Mouse (Mus musculus): Measurements from ENCODE around the gene Olfr1350.
"Not testable (repeated sequence)": the region's sequence is repeated elsewhere in the genome, so short reads cannot be mapped to it uniquely, and the experiment has no call there.

Gene Olfr1350

DNA sequence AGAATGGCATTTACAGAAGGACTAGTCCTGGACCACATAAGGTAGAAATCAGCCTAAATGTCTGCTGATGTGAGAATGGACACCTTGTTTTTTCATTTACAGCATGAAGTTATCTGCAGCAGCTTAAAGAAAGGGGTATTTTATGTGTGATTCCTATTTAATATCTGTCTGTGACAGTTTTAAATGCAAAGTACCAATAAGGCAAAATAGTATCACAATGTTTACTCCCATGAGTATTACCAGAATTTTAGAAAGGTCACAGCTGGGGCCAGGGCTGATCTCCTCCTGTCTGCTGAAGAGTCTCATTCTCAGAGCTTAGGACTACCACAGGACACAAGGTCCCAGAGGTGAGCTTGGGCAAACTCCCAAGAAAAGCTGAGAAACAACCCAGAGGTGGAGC, at the start of gene Olfr1350:
TSS of gene Olfr1350 (plus strand) at position 301 of the 400 bp plus-strand sequence.
- no peak for DNase-seq

DNA sequence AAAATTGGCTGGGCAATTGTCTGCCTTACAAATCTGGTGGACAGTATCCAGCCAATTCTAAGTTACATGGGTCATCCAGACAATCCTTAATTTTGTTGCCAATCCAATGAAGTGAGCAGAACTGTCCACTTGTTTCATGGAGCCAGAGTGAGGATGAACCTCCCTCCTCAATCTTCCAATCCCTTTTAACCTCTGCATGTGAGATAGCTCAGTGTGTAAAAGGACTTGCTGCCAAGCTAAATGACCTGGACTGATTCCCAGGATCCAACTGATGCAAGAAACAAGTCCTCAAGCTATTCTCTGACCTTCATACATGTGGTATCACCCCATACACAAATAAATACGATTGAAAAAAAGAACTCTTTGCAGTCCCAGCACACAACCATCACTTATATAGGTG, 43.0 kb upstream of the Olfr1350 start:
- DNase-seq: no peak

DNA sequence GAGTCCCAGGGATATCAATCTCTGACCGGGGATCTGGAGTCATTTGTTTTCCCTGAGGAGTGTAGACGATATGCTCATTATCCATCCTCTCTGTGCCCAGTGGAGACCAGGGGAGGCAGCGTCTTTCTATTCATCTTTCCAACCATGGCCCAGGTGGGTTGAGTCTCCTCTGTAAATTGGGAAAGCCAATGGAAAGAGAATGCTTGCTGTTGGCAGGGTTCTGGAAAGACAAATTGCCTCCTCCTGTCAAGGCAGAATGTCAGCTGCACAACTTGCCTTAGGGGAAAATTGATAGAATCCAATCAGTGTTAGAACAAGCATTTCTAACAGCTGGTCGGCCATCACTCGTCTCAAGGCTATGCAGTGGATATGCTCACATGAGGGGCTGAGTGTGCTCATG, 41.8 kb upstream of the Olfr1350 start, which contains the start of gene Olfr1349:
TSS of gene Olfr1349 (minus strand) at position 101 of the 400 bp plus-strand sequence.
- no peak for DNase-seq

DNA sequence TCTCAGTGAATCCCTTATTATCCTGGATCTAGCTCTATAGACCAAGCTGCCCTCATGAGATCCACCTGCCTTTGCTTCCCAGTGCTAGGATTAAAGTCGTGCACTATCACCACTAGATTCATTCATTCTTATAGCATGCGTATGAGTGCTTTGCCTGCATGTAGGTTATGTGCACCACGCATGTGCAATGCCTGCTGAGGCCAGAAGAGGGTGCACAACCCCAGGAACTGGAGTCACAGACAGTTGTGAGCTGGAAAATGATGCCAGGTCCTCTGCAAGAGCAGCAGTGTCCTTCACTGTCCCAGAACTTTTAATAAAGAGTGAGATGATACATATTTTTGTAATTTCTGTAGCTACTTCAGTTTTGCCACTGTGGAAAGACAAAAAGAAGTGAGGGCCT, 39.6 kb upstream of the Olfr1350 start:
- DNase-seq: no peak

DNA sequence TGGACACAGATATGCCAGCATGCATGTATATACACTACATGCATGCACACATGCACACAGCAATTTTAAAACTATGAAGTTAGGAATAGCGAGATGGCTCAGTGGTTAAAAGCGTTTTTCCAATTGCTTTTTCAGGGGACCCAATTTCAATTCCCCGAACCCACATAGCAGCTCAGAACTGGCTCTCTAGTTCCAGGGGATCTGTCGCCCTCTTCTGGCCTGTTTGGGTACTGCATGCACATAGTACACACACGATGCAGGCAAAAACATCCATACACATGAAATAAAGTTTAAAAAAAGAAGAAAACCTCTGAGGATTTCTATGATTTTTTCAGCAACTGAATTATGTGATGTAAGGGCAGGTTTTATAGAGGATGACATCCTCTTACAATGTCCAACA, 38.5 kb upstream of the Olfr1350 start:
- no peak for DNase-seq

DNA sequence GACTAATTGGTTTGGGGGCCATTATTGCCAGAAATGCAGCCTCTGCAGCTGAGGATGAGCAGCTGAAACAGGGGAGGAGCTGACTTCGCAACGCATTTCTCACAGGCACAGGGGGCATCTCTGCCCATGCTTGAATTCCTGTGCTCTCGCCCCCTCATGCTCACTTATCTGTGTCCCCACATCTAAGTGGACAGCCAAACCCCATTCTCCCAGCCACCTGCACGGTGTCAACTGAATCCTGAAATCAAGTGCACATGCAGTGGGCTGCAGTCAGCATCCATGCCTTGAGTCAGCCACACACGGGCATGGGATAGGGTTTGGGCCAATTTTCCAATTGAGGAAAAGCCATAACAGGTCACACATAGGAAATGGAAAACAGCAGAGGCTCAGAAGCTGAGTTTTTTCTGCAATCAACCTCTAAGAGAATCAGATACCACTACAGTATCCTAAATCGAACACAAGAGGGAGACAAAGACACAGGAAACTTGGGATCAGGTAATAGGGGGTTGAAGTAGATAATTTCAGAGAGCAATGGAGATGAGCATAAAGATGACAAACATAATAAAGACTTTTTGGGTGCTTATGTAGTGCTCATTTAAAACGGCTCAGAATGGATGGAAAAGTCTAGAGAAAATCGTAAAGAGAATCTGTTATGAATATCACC, 21.6 kb downstream of the Olfr1350 start:
- no peak for DNase-seq

DNA sequence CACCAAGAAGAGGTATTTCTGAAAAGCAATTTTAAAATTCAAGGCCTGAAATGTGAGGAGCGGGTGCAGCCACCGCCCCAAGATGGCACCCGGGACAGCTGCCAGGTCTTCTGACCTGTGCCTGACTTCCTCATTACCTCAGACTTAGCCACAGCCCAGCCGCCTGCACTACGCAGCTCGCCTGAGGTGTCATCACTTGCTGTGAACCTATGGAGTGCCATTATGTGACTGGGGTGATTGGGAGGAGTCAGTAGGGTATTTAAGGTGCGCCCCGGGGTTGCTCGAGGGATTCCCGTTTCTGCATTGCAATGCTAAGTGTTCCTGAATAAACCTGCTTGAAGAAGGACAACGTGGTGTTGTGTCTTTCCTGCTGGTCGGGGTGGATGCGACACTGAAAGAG, 24.1 kb downstream of the Olfr1350 start:
- not testable (repeated sequence) for DNase-seq

DNA sequence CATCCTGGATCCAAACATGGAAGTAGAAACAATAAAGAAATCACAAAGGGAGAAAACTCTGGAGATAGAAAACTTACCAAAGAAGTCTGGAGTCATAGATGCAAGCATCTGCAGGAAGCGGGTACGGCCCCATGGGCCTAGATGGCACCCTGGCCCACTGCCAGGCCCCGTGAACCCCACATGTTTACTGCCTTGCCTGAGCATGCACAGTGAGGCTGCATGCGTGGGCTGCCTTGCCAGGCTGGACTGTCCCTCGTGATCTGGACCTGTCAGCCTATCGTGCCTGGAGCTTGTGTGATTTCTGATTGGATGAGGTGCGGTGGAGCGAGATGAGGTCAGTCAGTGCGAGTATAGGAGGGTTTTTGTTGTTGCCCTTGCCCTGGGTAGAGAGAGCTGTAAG, 38.7 kb downstream of the Olfr1350 start:
- DNase-seq: no peak

All from thymus, postnatal 14 days (tissue).